Mouse (Mus musculus) midbrain, embryonic 11.5 days (tissue): ENCODE results near the gene Fads6. TPM values are rescaled to one million over a fixed set of nuclear protein-coding genes. Genes with fewer than 3 reads are reported as not detected.

Experiments
- ATAC-seq: fragments of 200-750 bp; cut with Nextera tagmentation; 2 replicates; pipeline ENCODE4 v1.8.0; 2017; ENCODE audit warnings: moderate TSS enrichment, moderate library complexity; ENCODE audit not compliant: low FRiP score
- DNase-seq: peaks from one replicate; pipeline ENCODE4 v3.0.0; 2015; ENCODE audit warnings: low spot score; ENCODE audit errors: missing footprints
- H3K27ac ChIP-seq: fragments of 300-500 bp; sonication (generic); 2 replicates; pipeline ENCODE4 v1.5.1; 2014; ENCODE audit warnings: low read depth, low read length
- H3K27me3 ChIP-seq: fragments of 300-500 bp; sonication (generic); 2 replicates; pipeline ENCODE4 v1.6.1; 2014; ENCODE audit warnings: mild to moderate bottlenecking, low read length, moderate library complexity, mixed read lengths; ENCODE audit not compliant: control insufficient read depth, insufficient read depth
- H3K36me3 ChIP-seq: fragments of 300-500 bp; sonication (generic); 2 replicates; pipeline ENCODE4 v1.6.1; 2014; ENCODE audit warnings: mild to moderate bottlenecking, low read length, moderate library complexity, mixed read lengths; ENCODE audit not compliant: control insufficient read depth, insufficient read depth
- H3K4me1 ChIP-seq: fragments of 300-500 bp; sonication (generic); 2 replicates; pipeline ENCODE4 v1.6.1; 2014; ENCODE audit warnings: low read length; ENCODE audit not compliant: control insufficient read depth, insufficient read depth
- H3K4me2 ChIP-seq: fragments of 300-500 bp; sonication (generic); 2 replicates; pipeline ENCODE4 v1.6.1; 2014; ENCODE audit warnings: mild to moderate bottlenecking, moderate library complexity
- H3K4me3 ChIP-seq: fragments of 300-500 bp; sonication (generic); 2 replicates; pipeline ENCODE4 v1.5.1; 2014; ENCODE audit warnings: low read depth, low read length
- H3K9ac ChIP-seq: fragments of 300-500 bp; sonication (generic); 2 replicates; pipeline ENCODE4 v1.6.1; 2014; ENCODE audit warnings: low read length
- H3K9me3 ChIP-seq: fragments of 300-500 bp; sonication (generic); 2 replicates; pipeline ENCODE4 v1.6.1; 2016; ENCODE audit warnings: low read length; ENCODE audit not compliant: control insufficient read depth
- WGBS: fragments of 180-500 bp; shearing (Covaris S2); extraction: QIAGEN DNeasy Blood & Tissue Kit; methylation state at CpG from one replicate; pipeline ENCODE4 v1.1.7; 2014; 5-methylcytosine and 5-hydroxymethylcytosine counted together
- polyA plus RNA-seq: library from polyadenylated mRNA; unstranded; fragments of >200 nt; fragmentation: Nextera tagmentation; extraction: Ambion mirVana; gene quantifications from 2 replicates; pipeline ENCODE4 v1.2.1, GENCODE M21; 2014

Gene Fads6
- polyA plus RNA-seq, 1 experiment from 2014 or later: 0.23 TPM

GRCm38 (mm10) chr11:115314249-115314648 is 16.8 kb upstream of the Fads6 start:
- DNase-seq (peak; percentile 81), ATAC-seq (no peak)
- no peak overlapping the region for H3K4me3 ChIP-seq
- H3K36me3 ChIP-seq: no peaks in the 10 kb centered on the region
- H3K4me2 ChIP-seq: no peak overlapping the region
- peaks cover 41% of the 10 kb centered on the region for H3K27me3 ChIP-seq
- WGBS: 48% methylated on average over 2 of the region's 2 CpGs
- H3K9me3 ChIP-seq: no peaks in the 10 kb centered on the region
- no peak overlapping the region for H3K27ac ChIP-seq
- H3K4me1 ChIP-seq: peaks cover 7% of the 10 kb centered on the region
- no peak overlapping the region for H3K9ac ChIP-seq

- H3K4me2 ChIP-seq: no peak overlapping the region
- no peak overlapping the region for H3K27ac ChIP-seq
- 79% methylated on average over 1 of the region's 1 CpGs for WGBS
- no peaks in the 10 kb centered on the region for H3K36me3 ChIP-seq
- no peak overlapping the region for H3K9ac ChIP-seq
- DNase-seq: no peak
- no peak for ATAC-seq
- no peak overlapping the region for H3K4me3 ChIP-seq
- no peaks in the 10 kb centered on the region for H3K9me3 ChIP-seq
- H3K4me1 ChIP-seq: 0 out of 2 replicates have a peak, but pooled peaks cover 2% of the 10 kb centered on the region
- H3K27me3 ChIP-seq: no peaks in the 10 kb centered on the region
These were observed 11.3 kb upstream of the Fads6 start for GRCm38 (mm10) chr11:115308781-115309180.

GRCm38 (mm10) chr11:115306863-115307262 is 9.4 kb upstream of the Fads6 start, which contains the start of gene Otop2:
Otop2 (plus strand) TSS chr11:115307163.
- Histone ChIP-seq H3K9ac (no peak within 1 kb of the TSS), H3K9me3 (no peaks in the 10 kb centered on the region), H3K4me2 (no peak within 1 kb of the TSS), H3K27ac (no peak within 1 kb of the TSS), H3K4me1 (0 out of 2 replicates have a peak, but pooled peaks cover 2% of the 10 kb centered on the region), H3K36me3 (no peaks in the 10 kb centered on the region), H3K4me3 (no peak within 1 kb of the TSS), H3K27me3 (no peaks in the 10 kb centered on the region)
- WGBS: 15% methylated on average over 8 of the region's 8 CpGs
- no peak for ATAC-seq
- DNase-seq: no peak

GRCm38 (mm10) chr11:115303167-115303566 is 5.7 kb upstream of the Fads6 start:
- ATAC-seq: no peak
- 0 out of 2 replicates have a peak, but pooled peaks cover 2% of the 10 kb centered on the region for H3K4me1 ChIP-seq
- no peaks in the 10 kb centered on the region for H3K27me3 ChIP-seq
- no peak overlapping the region for H3K27ac ChIP-seq
- H3K4me3 ChIP-seq: no peak overlapping the region
- H3K9me3 ChIP-seq: no peaks in the 10 kb centered on the region
- H3K9ac ChIP-seq: no peak overlapping the region
- peak; percentile 45 for DNase-seq
- WGBS: 82% methylated on average over 8 of the region's 8 CpGs
- H3K36me3 ChIP-seq: no peaks in the 10 kb centered on the region
- H3K4me2 ChIP-seq: no peak overlapping the region

GRCm38 (mm10) chr11:115301351-115301750 is 3.9 kb upstream of the Fads6 start:
- Histone ChIP-seq H3K36me3 (no peaks in the 10 kb centered on the region), H3K4me2 (no peak overlapping the region), H3K4me1 (no peaks in the 10 kb centered on the region), H3K9me3 (no peaks in the 10 kb centered on the region), H3K4me3 (no peak overlapping the region), H3K9ac (no peak overlapping the region), H3K27ac (no peak overlapping the region), H3K27me3 (0 out of 2 replicates have a peak, but pooled peaks cover 5% of the 10 kb centered on the region)
- no peak for ATAC-seq
- 94% methylated on average over 2 of the region's 2 CpGs for WGBS
- DNase-seq: no peak

- Histone ChIP-seq H3K4me1 (no peaks in the 10 kb centered on the region), H3K9ac (no peak overlapping the region), H3K4me2 (no peak overlapping the region), H3K36me3 (no peaks in the 10 kb centered on the region), H3K27me3 (0 out of 2 replicates have a peak, but pooled peaks cover 5% of the 10 kb centered on the region), H3K27ac (no peak overlapping the region), H3K9me3 (no peaks in the 10 kb centered on the region), H3K4me3 (no peak overlapping the region)
- WGBS: 85% methylated on average over 4 of the region's 4 CpGs
- no peak for ATAC-seq
- DNase-seq: no peak
These were observed 3.3 kb upstream of the Fads6 start for GRCm38 (mm10) chr11:115300745-115301144.

GRCm38 (mm10) chr11:115298160-115298559 is 697 bp upstream of the Fads6 start:
- Histone ChIP-seq H3K9me3 (no peaks in the 10 kb centered on the region), H3K27ac (no peak overlapping the region), H3K4me3 (no peak overlapping the region), H3K4me1 (no peaks in the 10 kb centered on the region), H3K4me2 (no peak overlapping the region), H3K36me3 (no peaks in the 10 kb centered on the region), H3K27me3 (0 out of 2 replicates have a peak, but pooled peaks cover 5% of the 10 kb centered on the region), H3K9ac (no peak overlapping the region)
- DNase-seq: no peak
- ATAC-seq: no peak
- 62% methylated on average over 8 of the region's 8 CpGs for WGBS

GRCm38 (mm10) chr11:115296471-115297210 is 822 bp downstream of the Fads6 start:
- no peaks in the 10 kb centered on the region for H3K36me3 ChIP-seq
- peak overlapping the region; percentile 64 for H3K9ac ChIP-seq
- ATAC-seq (no peak), DNase-seq (no peak)
- peak overlapping the region; percentile 44 for H3K4me3 ChIP-seq
- no peaks in the 10 kb centered on the region for H3K4me1 ChIP-seq
- H3K9me3 ChIP-seq: no peaks in the 10 kb centered on the region
- H3K27ac ChIP-seq: no peak overlapping the region
- 0 out of 2 replicates have a peak, but pooled peaks cover 5% of the 10 kb centered on the region for H3K27me3 ChIP-seq
- WGBS: 60% methylated on average over 21 of the region's 21 CpGs
- H3K4me2 ChIP-seq: peak overlapping the region; percentile 83

GRCm38 (mm10) chr11:115295939-115296338 is 1.5 kb downstream of the Fads6 start:
- WGBS: 94% methylated on average over 11 of the region's 11 CpGs
- DNase-seq: no peak
- H3K36me3 ChIP-seq: no peaks in the 10 kb centered on the region
- no peak overlapping the region for H3K4me2 ChIP-seq
- H3K9me3 ChIP-seq: no peaks in the 10 kb centered on the region
- H3K9ac ChIP-seq: no peak overlapping the region
- ATAC-seq: no peak
- H3K27ac ChIP-seq: no peak overlapping the region
- H3K4me1 ChIP-seq: no peaks in the 10 kb centered on the region
- H3K27me3 ChIP-seq: 0 out of 2 replicates have a peak, but pooled peaks cover 5% of the 10 kb centered on the region
- H3K4me3 ChIP-seq: no peak overlapping the region
